Mouse (Mus musculus): ENCODE data around the gene Zfp637.

DNA sequence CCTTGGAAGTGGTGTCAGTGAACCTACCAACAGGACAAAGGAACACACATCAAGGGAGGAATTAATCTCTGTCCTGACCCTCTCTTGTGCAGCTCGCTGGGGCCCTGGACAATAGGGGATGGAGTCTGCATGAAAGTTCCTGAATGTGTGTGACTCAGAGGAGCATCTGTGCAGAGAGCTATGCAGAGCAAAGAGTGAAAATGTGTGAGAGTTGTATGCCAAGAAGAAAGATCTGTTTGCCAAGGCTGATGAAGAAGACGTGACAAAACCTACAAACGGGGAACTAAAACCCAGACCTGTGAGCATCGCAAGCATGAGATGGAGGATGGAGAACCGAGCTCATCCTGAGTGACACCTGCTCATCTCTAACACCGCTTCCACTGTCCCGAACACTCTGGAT is 40.2 kb upstream of the Zfp637 start:
- TF ChIP-seq CTCF (IDR thresholded peaks at IDR 0.05; ENCODE audit: low read depth, low read length) (no peak), POLR2A (IDR thresholded peaks at IDR 0.05; ENCODE audit: extremely low read depth, insufficient read depth, low read length) (no peak)

All from liver, adult 2 months (tissue).